Mouse (Mus musculus): Measurements from ENCODE around the gene Taf1a. TPM values are rescaled to one million over a fixed set of nuclear protein-coding genes. Genes with fewer than 3 reads are reported as not detected.
"Not testable (repeated sequence)": the region's sequence is repeated elsewhere in the genome, so short reads cannot be mapped to it uniquely, and the experiment has no call there.

Gene Taf1a
- 18.6 and 19.1 TPM in 2 replicates for polyA plus RNA-seq (2015; fragmentation: Nextera tagmentation; extraction: Ambion mirVana)

DNA sequence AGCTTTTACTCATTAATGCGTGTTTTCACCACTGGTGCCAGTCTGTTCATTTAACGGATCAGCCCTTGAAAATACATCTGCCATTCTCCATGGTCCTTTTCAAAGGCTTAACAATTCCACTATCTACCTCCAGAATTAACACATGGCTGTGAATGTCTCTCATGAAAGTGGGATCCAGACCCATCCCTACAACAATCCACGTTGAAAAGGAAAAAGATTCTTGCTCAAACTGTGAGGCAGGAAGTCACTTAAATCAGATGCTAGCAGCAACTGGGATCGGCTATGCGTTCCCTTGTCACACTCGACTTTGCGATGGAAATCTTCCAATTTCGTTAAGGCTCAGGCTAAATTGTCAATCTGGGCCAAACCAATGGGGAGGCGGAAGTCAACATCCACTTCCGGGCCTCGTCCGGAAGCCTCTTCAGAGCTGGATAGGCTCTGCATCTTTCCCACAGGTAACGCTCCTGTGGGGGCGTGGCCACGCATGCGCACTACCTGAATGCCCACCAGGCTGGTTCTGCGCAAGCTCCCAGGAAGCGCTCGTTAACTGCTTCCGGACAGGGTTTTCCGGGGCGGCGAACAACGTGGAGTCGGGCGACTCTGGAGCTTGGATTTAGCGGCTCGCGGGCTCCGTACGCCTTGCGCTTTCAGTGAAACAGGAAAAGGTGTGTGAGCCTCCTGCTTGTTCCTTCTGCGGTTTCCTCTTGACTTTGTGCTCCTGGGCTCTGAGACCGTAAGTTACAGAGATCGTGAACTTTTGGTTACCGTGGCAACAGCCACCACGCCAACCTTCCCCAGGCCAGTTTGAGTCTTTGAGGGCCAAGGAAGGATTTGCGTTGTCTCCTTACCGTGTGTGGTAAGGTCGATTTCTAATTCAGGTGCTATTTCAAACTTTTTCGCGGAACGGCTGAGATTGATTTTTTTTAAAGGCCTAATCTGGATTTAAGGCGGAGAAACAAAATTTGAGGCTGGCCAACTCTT lies at the start of gene Taf1a:
Gene Taf1a, plus strand, starts transcription at position 556 of the 981 bp plus-strand sequence.
- Histone ChIP-seq H3K4me2 (peak within 1 kb of the TSS; percentile 80), H3K4me1 (peaks cover 12% of the 10 kb centered on the region), H3K4me3 (peak within 1 kb of the TSS; percentile 71), H3K36me3 (ENCODE audit: poor library complexity, severe bottlenecking) (peaks cover 7% of the 10 kb centered on the region; the same call in 1 of the 2 replicates), H3K9ac (peak within 1 kb of the TSS; percentile 62), H3K27me3 (peaks cover 25% of the 10 kb centered on the region), H3K9me3 (replicated peaks) (no peaks in the 10 kb centered on the region), H3K27ac (no peak within 1 kb of the TSS; the same call in 1 of the 2 replicates)
- WGBS: 6% methylated on average over 44 of the region's 44 CpGs
- peak; percentile 100 for ATAC-seq

DNA sequence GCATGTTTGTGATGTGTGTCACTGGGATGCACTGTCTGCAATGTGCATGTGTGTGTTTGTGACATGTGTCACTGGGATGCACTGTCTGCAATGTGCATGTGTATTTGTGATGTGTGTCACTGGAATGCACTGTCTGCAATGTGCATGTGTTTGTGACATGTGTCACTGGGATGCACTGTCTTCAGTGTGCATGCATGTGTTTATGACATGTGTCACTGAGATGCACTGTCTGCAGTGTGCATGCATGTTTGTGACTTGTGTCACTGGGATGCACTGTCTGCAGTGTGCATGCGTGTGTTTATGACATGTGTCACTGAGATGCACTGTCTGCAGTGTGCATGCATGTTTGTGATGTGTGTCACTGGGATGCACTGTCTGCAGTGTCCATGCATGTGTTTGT lies 45.9 kb upstream of the Taf1a start:
- peaks cover 40% of the 10 kb centered on the region for H3K36me3 ChIP-seq (ENCODE audit: poor library complexity, severe bottlenecking)
- H3K4me2 ChIP-seq; H3K27ac ChIP-seq; H3K4me3 ChIP-seq; ATAC-seq; H3K9me3 ChIP-seq (replicated peaks); H3K27me3 ChIP-seq; H3K9ac ChIP-seq: not testable (repeated sequence)
- 92% methylated on average over 1 of the region's 1 CpGs for WGBS
- H3K4me1 ChIP-seq: peaks cover 15% of the 10 kb centered on the region

DNA sequence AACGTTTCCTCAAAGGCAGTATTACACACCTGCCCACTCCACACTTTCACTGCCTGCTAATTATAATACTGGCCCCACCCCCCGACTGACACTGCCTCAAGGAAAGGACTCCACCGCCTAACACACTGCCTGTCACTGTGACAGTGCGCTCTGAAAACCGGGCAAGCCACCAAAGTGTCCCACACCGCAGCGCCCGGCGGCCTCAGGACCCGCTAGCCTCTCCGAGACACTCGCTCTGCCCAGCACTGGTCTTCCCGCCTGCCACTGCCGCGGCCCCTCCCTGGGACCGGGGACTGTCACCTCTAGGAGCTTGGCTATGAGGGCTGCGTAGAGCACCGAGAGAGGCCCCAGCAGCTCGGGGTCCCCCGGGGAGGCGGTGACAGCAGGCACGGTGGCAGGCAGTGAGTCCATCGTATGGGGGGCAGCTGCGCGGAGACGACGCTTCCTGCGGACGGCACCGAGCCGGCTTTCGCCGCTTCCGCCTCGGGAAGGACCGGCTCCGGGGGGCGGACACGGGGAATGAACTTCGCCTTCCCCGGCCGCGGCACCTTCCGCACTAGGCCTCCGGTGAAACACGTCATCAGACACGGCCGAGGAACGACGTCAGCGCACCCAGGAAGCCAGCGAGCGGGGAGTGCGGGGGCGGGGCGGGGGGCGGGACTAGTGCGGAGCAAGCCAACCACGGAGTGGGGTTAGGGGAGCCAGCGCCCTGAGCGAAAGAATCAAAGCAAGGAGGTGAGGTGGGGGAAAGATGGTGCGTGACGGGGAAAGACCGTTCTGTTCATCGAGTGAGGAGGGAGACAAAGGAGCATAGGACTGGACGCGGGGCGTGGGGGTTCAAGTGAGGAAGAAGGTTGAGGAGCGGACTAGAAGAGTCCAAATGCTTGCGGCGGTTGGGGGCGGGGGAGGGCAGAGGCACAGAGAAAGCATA lies 43.6 kb upstream of the Taf1a start:
- Histone ChIP-seq H3K36me3 (ENCODE audit: poor library complexity, severe bottlenecking) (peaks cover 42% of the 10 kb centered on the region), H3K4me2 (peak overlapping the region; percentile 72), H3K4me3 (peak overlapping the region; percentile 98), H3K4me1 (peaks cover 15% of the 10 kb centered on the region), H3K27me3 (no peaks in the 10 kb centered on the region), H3K9me3 (replicated peaks) (no peaks in the 10 kb centered on the region), H3K9ac (peak overlapping the region; percentile 93), H3K27ac (peak overlapping the region; percentile 80)
- under 1% methylated on average over 71 of the region's 72 CpGs for WGBS
- ATAC-seq: peak; percentile 99

DNA sequence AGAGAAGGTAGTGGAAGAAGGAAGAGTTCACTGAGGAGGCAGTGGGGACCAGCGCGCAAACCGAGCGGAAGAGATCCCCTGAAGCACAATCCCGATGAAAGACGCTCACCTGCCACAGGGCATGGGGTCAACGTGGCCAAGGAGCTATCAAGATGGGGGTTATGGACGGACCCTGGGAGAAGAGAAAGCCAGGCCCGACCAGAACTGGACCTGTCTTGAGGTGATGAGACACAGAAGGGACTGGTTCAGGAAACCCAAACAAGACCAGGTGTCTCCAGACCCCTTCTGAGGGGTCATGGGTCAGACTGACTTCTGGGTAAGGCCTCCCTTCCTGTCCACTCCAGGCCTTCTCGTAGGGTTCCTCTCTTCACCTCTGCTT lies 43.0 kb upstream of the Taf1a start:
- no peak for ATAC-seq
- H3K9ac ChIP-seq: peak overlapping the region; percentile 93
- H3K27ac ChIP-seq: peak overlapping the region; percentile 80

DNA sequence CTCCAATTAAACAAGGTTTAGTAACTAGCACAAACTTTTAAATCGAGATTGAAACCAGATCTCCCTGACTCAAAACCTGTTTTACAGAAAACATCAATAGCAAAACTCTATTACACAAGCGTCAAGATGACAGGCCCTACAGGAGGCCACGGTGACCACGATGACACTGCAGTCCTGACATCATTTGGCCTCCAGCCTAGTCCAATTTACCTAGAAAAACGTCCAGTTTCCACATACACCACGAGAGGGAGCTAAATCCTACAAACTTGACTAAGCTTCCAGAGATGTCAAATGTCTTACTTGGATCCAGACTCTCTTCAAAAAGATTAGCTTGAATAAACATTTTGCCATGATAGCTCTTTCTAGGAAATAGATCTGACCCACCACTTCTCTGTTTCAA lies 38.9 kb upstream of the Taf1a start:
- Histone ChIP-seq H3K9me3 (replicated peaks) (no peaks in the 10 kb centered on the region), H3K27ac (no peak overlapping the region), H3K4me1 (peaks cover 12% of the 10 kb centered on the region), H3K9ac (no peak overlapping the region), H3K36me3 (ENCODE audit: poor library complexity, severe bottlenecking) (peaks cover 61% of the 10 kb centered on the region), H3K27me3 (no peaks in the 10 kb centered on the region), H3K4me3 (no peak overlapping the region), H3K4me2 (no peak overlapping the region)
- no peak for ATAC-seq
- 28% methylated on average over 6 of the region's 6 CpGs for WGBS

More for the DNA sequence above, 43.0 kb upstream of the Taf1a start:
- peaks cover 15% of the 10 kb centered on the region for H3K4me1 ChIP-seq
- 11% methylated on average over 10 of the region's 10 CpGs for WGBS
- H3K9me3 ChIP-seq (replicated peaks): no peaks in the 10 kb centered on the region
- H3K36me3 ChIP-seq (ENCODE audit: poor library complexity, severe bottlenecking): peaks cover 42% of the 10 kb centered on the region
- peak overlapping the region; percentile 98 for H3K4me3 ChIP-seq
- H3K4me2 ChIP-seq: peak overlapping the region; percentile 72
- H3K27me3 ChIP-seq: no peaks in the 10 kb centered on the region

DNA sequence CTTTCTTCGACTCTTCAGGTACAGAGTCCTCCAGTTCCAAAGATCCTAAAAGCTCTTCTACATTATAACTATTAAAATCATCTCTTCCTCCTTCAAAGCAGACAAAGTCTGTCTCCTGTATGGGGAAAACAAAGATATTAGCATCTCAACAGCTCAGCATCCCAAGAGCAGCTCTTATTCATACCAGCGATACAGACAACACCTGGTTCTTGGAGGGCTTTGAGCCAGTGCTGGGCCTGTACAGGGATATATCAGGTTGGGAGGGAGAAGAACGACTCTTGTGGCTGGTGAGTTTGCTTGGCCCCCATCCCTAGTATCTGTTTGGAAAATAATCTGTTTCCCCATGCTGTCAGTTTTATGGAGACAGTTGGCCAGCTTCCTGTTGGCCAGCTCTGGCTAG lies 29.9 kb upstream of the Taf1a start:
- 95% methylated on average over 3 of the region's 3 CpGs for WGBS
- H3K36me3 ChIP-seq (ENCODE audit: poor library complexity, severe bottlenecking): peaks cover 84% of the 10 kb centered on the region

DNA sequence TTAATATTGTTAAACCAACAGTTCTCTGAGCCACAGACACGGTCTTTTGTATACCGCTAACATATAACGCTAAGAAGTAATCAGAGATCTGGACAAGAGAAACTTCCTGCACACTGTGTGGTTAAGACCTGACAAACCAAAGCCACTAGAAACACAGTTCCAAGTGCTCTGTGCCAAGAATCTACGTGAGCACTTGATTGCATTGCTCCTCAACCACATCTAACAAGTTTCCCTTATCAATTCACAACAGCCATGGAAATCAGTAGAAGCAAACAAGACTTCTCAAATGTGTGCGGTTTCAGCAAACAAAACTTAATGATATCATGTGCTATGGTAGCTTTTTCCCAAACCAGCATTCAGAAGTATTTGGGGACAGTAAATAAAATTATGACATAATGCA lies 26.5 kb upstream of the Taf1a start:
- H3K9me3 ChIP-seq (replicated peaks): no peaks in the 10 kb centered on the region
- no peak overlapping the region for H3K9ac ChIP-seq
- no peak overlapping the region for H3K4me2 ChIP-seq
- H3K36me3 ChIP-seq (ENCODE audit: poor library complexity, severe bottlenecking): peaks cover 70% of the 10 kb centered on the region
- no peak overlapping the region for H3K27ac ChIP-seq
- H3K27me3 ChIP-seq: no peaks in the 10 kb centered on the region
- no peak overlapping the region for H3K4me3 ChIP-seq
- WGBS: 94% methylated on average over 5 of the region's 5 CpGs
- H3K4me1 ChIP-seq: no peaks in the 10 kb centered on the region
- no peak for ATAC-seq

More for the DNA sequence above, 29.9 kb upstream of the Taf1a start:
- no peak overlapping the region for H3K4me2 ChIP-seq
- ATAC-seq: no peak
- H3K4me1 ChIP-seq: no peaks in the 10 kb centered on the region
- H3K9ac ChIP-seq: no peak overlapping the region
- no peaks in the 10 kb centered on the region for H3K27me3 ChIP-seq
- no peaks in the 10 kb centered on the region for H3K9me3 ChIP-seq (replicated peaks)
- no peak overlapping the region for H3K4me3 ChIP-seq
- no peak overlapping the region for H3K27ac ChIP-seq

DNA sequence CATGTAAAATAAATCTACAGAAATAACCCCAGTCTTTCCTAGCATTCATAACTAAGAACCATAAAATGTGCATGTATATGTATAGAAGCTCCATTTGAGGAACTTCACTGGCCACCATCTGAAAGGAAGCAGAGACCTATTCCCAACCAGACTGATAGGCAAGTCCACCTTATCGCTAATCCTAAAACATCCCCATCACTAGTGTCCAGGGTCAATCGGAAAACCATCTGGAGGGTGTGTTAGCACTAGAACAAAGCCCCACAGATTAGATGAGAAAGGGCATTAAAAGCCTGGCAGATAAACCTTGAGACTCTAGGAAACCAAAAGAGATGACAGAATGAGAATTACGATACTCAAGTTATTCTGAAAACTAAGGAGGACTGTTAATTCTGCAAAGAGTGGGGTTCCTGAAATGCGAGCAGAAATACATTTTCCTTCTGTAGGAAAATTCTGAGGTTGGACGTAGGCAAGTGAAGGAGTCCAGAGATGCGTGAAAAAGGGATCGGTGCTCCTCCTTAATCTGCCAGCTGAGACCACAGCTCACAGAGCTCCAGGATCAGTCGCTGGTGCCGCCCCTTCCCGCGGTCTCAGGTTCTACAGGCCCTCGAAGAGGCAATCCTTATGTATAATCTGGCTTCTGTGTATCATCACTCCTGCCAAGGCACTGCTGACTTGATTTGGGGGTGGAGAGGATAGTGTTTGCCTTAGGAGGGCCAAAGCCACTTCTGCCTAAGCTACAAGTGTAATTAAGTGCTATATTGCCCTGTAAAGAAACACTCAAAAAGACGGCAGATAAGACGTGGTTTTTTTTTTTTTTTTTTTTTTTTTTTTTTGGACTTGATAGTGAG lies 25.8 kb upstream of the Taf1a start:
- peaks cover 6% of the 10 kb centered on the region for H3K4me1 ChIP-seq
- no peaks in the 10 kb centered on the region for H3K27me3 ChIP-seq
- H3K9ac ChIP-seq: no peak overlapping the region
- WGBS: 94% methylated on average over 14 of the region's 14 CpGs
- no peak overlapping the region for H3K4me3 ChIP-seq
- no peak overlapping the region for H3K27ac ChIP-seq
- no peak for ATAC-seq
- H3K36me3 ChIP-seq (ENCODE audit: poor library complexity, severe bottlenecking): peaks cover 63% of the 10 kb centered on the region
- H3K9me3 ChIP-seq (replicated peaks): no peaks in the 10 kb centered on the region
- no peak overlapping the region for H3K4me2 ChIP-seq

DNA sequence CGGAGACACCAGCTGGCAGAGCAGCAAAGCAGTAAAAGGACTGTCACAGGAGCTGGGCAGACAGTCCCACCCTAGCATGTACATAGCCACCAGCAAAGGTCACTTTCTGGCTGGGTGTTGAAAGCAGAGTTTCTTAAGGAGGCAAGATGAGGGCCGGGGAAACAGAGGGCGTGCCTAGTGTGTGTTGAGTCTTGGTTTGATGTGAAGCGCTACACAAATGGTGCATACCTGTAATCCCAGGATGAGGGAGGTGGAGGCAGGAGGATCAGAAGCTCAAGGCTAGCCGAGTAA lies 25.3 kb upstream of the Taf1a start:
- ATAC-seq: no peak
- WGBS: 94% methylated on average over 5 of the region's 5 CpGs
- H3K27me3 ChIP-seq: no peaks in the 10 kb centered on the region
- H3K36me3 ChIP-seq (ENCODE audit: poor library complexity, severe bottlenecking): peaks cover 57% of the 10 kb centered on the region
- no peak overlapping the region for H3K27ac ChIP-seq
- no peaks in the 10 kb centered on the region for H3K9me3 ChIP-seq (replicated peaks)
- H3K4me3 ChIP-seq: no peak overlapping the region
- H3K4me1 ChIP-seq: peaks cover 12% of the 10 kb centered on the region
- H3K4me2 ChIP-seq: no peak overlapping the region
- no peak overlapping the region for H3K9ac ChIP-seq

DNA sequence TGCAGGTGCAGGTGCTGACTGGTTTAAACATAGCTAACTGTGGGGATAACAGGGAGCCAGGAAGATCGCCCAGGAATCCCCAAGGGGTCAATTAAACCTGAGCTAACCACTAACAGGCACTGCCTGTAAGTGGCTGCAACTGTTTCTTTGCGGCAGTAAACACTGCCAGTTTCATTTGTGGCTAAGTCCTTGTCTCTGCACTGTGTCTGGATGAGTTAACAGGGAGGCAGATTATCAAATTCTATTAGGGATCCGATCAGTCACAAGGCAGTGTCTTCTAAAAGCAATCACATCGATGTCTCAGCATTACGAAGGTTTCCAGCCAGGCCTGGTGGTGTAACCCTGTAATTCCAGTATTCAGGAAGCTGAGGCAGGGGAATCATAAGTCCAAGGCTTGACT lies 22.4 kb upstream of the Taf1a start:
- H3K4me2 ChIP-seq: no peak overlapping the region
- H3K4me3 ChIP-seq: no peak overlapping the region
- no peak for ATAC-seq
- peaks cover 32% of the 10 kb centered on the region for H3K36me3 ChIP-seq (ENCODE audit: poor library complexity, severe bottlenecking)
- H3K4me1 ChIP-seq: peaks cover 16% of the 10 kb centered on the region
- WGBS: 91% methylated on average over 5 of the region's 5 CpGs
- no peaks in the 10 kb centered on the region for H3K9me3 ChIP-seq (replicated peaks)
- no peak overlapping the region; the same call in 1 of the 2 replicates for H3K9ac ChIP-seq
- H3K27ac ChIP-seq: no peak overlapping the region
- no peaks in the 10 kb centered on the region for H3K27me3 ChIP-seq

DNA sequence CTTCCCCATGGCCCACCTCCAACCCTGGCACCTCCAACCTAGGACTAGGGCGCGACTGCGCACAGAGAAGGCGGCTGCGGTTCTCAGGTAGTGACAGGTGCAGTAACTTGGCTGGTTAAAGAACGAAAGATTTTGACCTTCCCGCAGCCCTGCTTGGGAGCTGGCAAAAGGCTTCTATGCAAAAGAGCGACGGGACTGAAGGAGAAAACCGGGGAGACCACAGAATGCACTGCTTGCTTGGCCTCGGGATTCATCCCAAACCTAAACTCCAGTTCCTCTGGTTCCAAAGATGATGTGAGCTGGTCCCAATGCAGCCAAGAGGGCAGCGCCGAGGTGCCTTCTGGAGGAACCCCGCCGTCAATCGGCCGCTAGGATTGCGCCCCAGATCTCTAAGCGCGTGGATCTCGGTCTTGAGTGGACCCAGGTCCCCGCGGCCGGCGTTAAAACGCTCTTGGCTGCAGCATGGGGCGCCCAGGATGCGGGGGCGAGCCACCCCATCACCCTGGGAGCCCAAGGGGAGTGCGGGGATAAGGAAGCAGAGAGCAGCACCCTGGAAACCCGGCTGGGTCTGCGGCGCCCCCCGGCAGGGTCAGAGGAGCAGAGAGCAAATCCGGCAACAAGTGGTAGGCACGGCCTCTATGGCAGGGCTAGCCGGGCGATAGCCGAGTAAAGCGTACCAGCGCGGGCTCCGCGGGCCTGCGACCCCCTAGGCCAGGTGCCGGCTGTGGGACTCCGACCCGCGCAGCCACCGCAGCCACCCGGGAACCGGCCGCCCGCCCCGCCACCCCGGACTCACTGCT lies 20.0 kb upstream of the Taf1a start:
- 2% methylated on average over 56 of the region's 56 CpGs for WGBS
- Histone ChIP-seq H3K9me3 (replicated peaks) (no peaks in the 10 kb centered on the region), H3K4me3 (peak overlapping the region; percentile 74), H3K4me1 (peaks cover 16% of the 10 kb centered on the region), H3K4me2 (peak overlapping the region; percentile 88), H3K9ac (peak overlapping the region; percentile 83), H3K27me3 (no peaks in the 10 kb centered on the region), H3K36me3 (ENCODE audit: poor library complexity, severe bottlenecking) (peaks cover 15% of the 10 kb centered on the region), H3K27ac (no peak overlapping the region)
- peak; percentile 79 for ATAC-seq
